In the genomic region with DNA sequence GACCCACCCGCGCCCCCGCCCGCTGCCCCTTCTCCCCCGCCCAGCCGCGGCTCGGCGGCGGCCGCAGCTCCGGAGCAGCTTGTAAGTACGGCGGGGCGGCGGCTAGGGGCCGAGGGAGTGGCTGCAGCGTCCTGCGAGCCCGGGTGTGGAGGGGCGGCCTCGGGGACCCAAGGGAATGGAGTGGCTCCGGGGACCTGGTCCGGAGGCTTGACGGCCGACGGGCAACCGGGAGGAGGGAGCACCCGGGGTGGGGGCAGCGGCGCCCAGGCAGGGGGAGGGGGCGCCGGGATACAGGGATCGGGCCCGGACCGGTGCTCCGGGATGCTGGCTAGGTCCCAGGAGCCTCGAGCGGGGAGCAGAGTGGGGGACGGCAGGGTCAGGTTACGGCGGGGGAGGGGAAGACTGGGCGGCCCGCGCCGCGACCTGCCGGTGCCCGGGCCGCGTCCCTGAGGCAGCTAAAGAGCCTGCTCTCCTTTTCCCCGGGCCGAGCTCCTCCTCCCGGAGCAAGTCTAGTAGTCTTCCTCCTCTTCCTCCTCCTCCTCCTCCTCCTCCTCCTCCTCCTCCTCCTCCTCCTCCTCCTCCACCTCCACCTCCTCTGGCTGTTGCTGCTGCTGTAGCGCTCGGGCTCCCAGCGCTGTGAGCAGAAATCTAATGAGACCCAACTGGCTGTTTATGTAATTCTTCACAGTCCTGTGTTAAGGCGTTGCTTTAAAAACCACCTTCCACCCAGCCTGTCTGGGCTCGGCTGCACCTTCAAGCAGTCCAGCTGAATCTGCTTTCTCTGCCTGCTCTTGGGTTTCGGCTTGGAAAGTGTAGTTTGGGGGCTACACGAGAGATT, we compare ENCODE assay signal across 8 mouse cellular contexts. TPM values are rescaled to one million over a fixed set of nuclear protein-coding genes. Genes with fewer than 3 reads are reported as not detected.
DNase-seq lines count a peak whose midpoint lies in the region; ATAC-seq and TF ChIP-seq lines count a peak whose summit lies in the region.

No protein-coding gene starts in this region.

- no peaks in the 10 kb centered on the region for H3K27me3 ChIP-seq in embryonic facial prominence, embryonic 10.5 days (replicated peaks; ENCODE audit: low read depth, poor library complexity, severe bottlenecking)
- H3K27me3 ChIP-seq in kidney, adult 2 months (replicated peaks; ENCODE audit: control insufficient read depth, insufficient read depth, low read length): no peaks in the 10 kb centered on the region
- H3K27me3 ChIP-seq in midbrain, embryonic 16.5 days (ENCODE audit: control insufficient read depth, insufficient read depth, low read depth, low read length): no peaks in the 10 kb centered on the region
- H3K27me3 ChIP-seq in splenic B cell, adult 2 months (ENCODE audit: control insufficient read depth, insufficient read depth, low read length, poor library complexity, severe bottlenecking): no peaks in the 10 kb centered on the region

- WGBS in embryonic facial prominence, embryonic 10.5 days: 1% methylated on average over 60 of the region's 61 CpGs
- under 1% methylated on average over 56 of the region's 61 CpGs for WGBS in kidney, adult 2 months
- 1% methylated on average over 48 of the region's 61 CpGs for WGBS in midbrain, embryonic 16.5 days

- H3K4me1 ChIP-seq in embryonic facial prominence, embryonic 10.5 days: peaks cover 30% of the 10 kb centered on the region
- H3K4me1 ChIP-seq in kidney, adult 2 months (ENCODE audit: control insufficient read depth, insufficient read depth, low read length): peaks cover 5% of the 10 kb centered on the region; the same call in 1 of the 2 replicates
- peaks cover 27% of the 10 kb centered on the region for H3K4me1 ChIP-seq in midbrain, embryonic 16.5 days (ENCODE audit: control insufficient read depth, insufficient read depth, low read length)

- H3K4me3 ChIP-seq in embryonic facial prominence, embryonic 10.5 days: peak overlapping the region; percentile 97
- H3K4me3 ChIP-seq in kidney, adult 2 months (ENCODE audit: insufficient read depth, low read depth, low read length): peak overlapping the region; percentile 72
- H3K4me3 ChIP-seq in midbrain, embryonic 16.5 days (ENCODE audit: low read depth, low read length): peak overlapping the region; percentile 99

- no peak for TF ChIP-seq POLR2A in kidney, adult 2 months (IDR thresholded peaks at IDR 0.05; ENCODE audit: low read depth, low read length)

- peak overlapping the region; percentile 99 for H3K27ac ChIP-seq in embryonic facial prominence, embryonic 10.5 days (replicated peaks)
- peak overlapping the region; percentile 96 for H3K27ac ChIP-seq in kidney, adult 2 months (ENCODE audit: insufficient read depth, low read depth, low read length)
- peak overlapping the region; percentile 99 for H3K27ac ChIP-seq in midbrain, embryonic 16.5 days (ENCODE audit: low read length)

- no peaks in the 10 kb centered on the region for H3K9me3 ChIP-seq in embryonic facial prominence, embryonic 10.5 days
- H3K9me3 ChIP-seq in midbrain, embryonic 16.5 days (replicated peaks; ENCODE audit: control insufficient read depth, low read length, poor library complexity, severe bottlenecking): no peaks in the 10 kb centered on the region

- peak overlapping the region; percentile 100 for H3K9ac ChIP-seq in midbrain, embryonic 16.5 days (ENCODE audit: low read depth, low read length)

- no peak for ATAC-seq in CD4-positive, CD25-positive, alpha-beta regulatory T cell, adult 4 months
- peak; percentile 29 for ATAC-seq in midbrain, embryonic 16.5 days

- TF ChIP-seq CTCF in kidney, adult 2 months (conservative IDR thresholded peaks at IDR 0.05; ENCODE audit: insufficient read depth, insufficient read length, low read depth, low read length): no peak

- H3K36me3 ChIP-seq in embryonic facial prominence, embryonic 10.5 days (replicated peaks): peaks cover 19% of the 10 kb centered on the region
- peaks cover 20% of the 10 kb centered on the region; the same call in 1 of the 2 replicates for H3K36me3 ChIP-seq in kidney, adult 2 months (ENCODE audit: control insufficient read depth, insufficient read depth, low read length)
- H3K36me3 ChIP-seq in midbrain, embryonic 16.5 days (ENCODE audit: control insufficient read depth, insufficient read depth, low read length): peaks cover 10% of the 10 kb centered on the region; the same call in 1 of the 2 replicates
- H3K36me3 ChIP-seq in splenic B cell, adult 2 months (ENCODE audit: control insufficient read depth, insufficient read depth, low read length, poor library complexity, severe bottlenecking): peaks cover 5% of the 10 kb centered on the region; the same call in 1 of the 2 replicates

- peak overlapping the region; percentile 72 for H3K4me2 ChIP-seq in midbrain, embryonic 16.5 days (ENCODE audit: low read length)

- DNase-seq in CD4-positive, CD25-positive, alpha-beta regulatory T cell, adult 2 months (ENCODE audit: low read depth, low spot score): peak; percentile 64
- peak; percentile 88 for DNase-seq in embryonic facial prominence, embryonic 10.5 days (ENCODE audit: low spot score)
- peak; percentile 81 to 82 for DNase-seq in heart, adult 18-20 months
- DNase-seq in kidney, adult 2 months: peak; percentile 81
- DNase-seq in liver: peak; percentile 77
- peak; percentile 35 for DNase-seq in splenic B cell, adult 2 months (ENCODE audit: low read depth, low spot score)

RNA-seq across cellular contexts. Expression of a gene that starts 0.6 kb away (rescaled TPM):
- polyA plus RNA-seq in CD4-positive, CD25-positive, alpha-beta regulatory T cell, adult 4 months (2017; shearing (Covaris generic)): 1 to 10 TPM; 4.7 to 8.9 TPM
- polyA plus RNA-seq in embryonic facial prominence, embryonic 10.5 days (2016; fragmentation: Nextera tagmentation; extraction: Ambion mirVana): 18.4 and 22.1 TPM in 2 replicates
- total RNA-seq in heart, adult 18-20 months (2021): 10 to 100 TPM; 47.5 to 50.4 TPM
- polyA plus RNA-seq in kidney, adult 2 months (2012; rRNA removed): 45.0 and 54.8 TPM in 2 replicates
- 28.1 and 28.6 TPM in 2 replicates for polyA plus RNA-seq in midbrain, embryonic 16.5 days (2015; fragmentation: Nextera tagmentation; extraction: Ambion mirVana)

RNA-seq across cellular contexts. Expression of a gene that starts 33.9 kb away (rescaled TPM):
- 1 to 10 TPM in 1 of 2 experiments, under 1 TPM in 1; 0.86 to 2.4 TPM for polyA plus RNA-seq in CD4-positive, CD25-positive, alpha-beta regulatory T cell, adult 4 months (2017; shearing (Covaris generic))
- 1.1 and 2.4 TPM in 2 replicates for polyA plus RNA-seq in embryonic facial prominence, embryonic 10.5 days (2016; fragmentation: Nextera tagmentation; extraction: Ambion mirVana)
- total RNA-seq in heart, adult 18-20 months (2021): 1 to 10 TPM; 5.8 to 6.6 TPM
- 0.33 and 0.38 TPM in 2 replicates for polyA plus RNA-seq in kidney, adult 2 months (2012; rRNA removed)
- polyA plus RNA-seq in midbrain, embryonic 16.5 days (2015; fragmentation: Nextera tagmentation; extraction: Ambion mirVana): 4.1 and 5.0 TPM in 2 replicates

Comparison
In these comparisons a context has a peak if more than half of its experiments do, and no peak if none do; other contexts are left out.
1. DNase-seq: peak in every context shown above with its lines; median percentile 88 in embryonic facial prominence, embryonic 10.5 days; 82 in heart, adult 18-20 months; 81 in kidney, adult 2 months; 77 in liver; 64 in CD4-positive, CD25-positive, alpha-beta regulatory T cell, adult 2 months; 35 in splenic B cell, adult 2 months.